Mouse (Mus musculus) embryonic facial prominence, embryonic 12.5 days (tissue): ENCODE results near the gene Ppm1j. TPM values are rescaled to one million over a fixed set of nuclear protein-coding genes. Genes with fewer than 3 reads are reported as not detected.
"Not testable (repeated sequence)": the region's sequence is repeated elsewhere in the genome, so short reads cannot be mapped to it uniquely, and the experiment has no call there.

Source experiments
- ATAC-seq: fragments of 200-750 bp; cut with Nextera tagmentation; 2 replicates; pipeline ENCODE4 v1.8.0; 2017; ENCODE audit not compliant: insufficient number of reproducible peaks, insufficient read depth, low FRiP score, low TSS enrichment
- H3K27ac ChIP-seq: fragments of 300-500 bp; sonication (generic); 2 replicates; pipeline ENCODE4 v1.5.1; 2016; ENCODE audit warnings: mild to moderate bottlenecking
- H3K27me3 ChIP-seq: fragments of 300-500 bp; sonication (generic); 2 replicates; pipeline ENCODE4 v1.6.1; 2016; ENCODE audit warnings: mild to moderate bottlenecking, moderate library complexity
- H3K36me3 ChIP-seq: fragments of 300-500 bp; sonication (generic); 2 replicates; pipeline ENCODE4 v1.6.1; 2016; ENCODE audit warnings: mild to moderate bottlenecking
- H3K4me1 ChIP-seq: fragments of 300-500 bp; sonication (generic); 2 replicates; pipeline ENCODE4 v1.6.1; 2016
- H3K4me2 ChIP-seq: fragments of 300-500 bp; sonication (generic); replicated peaks from 2 replicates; pipeline ENCODE4 v1.6.1; 2016; ENCODE audit warnings: mild to moderate bottlenecking, moderate library complexity
- H3K4me3 ChIP-seq: fragments of 300-500 bp; sonication (generic); 2 replicates; pipeline ENCODE4 v1.5.1; 2016; ENCODE audit warnings: mild to moderate bottlenecking
- H3K9ac ChIP-seq: fragments of 300-500 bp; sonication (generic); 2 replicates; pipeline ENCODE4 v1.6.1; 2016; ENCODE audit warnings: mild to moderate bottlenecking, moderate library complexity
- H3K9me3 ChIP-seq: fragments of 300-500 bp; sonication (generic); 2 replicates; pipeline ENCODE4 v1.6.1; 2016; ENCODE audit warnings: mild to moderate bottlenecking, moderate library complexity
- WGBS: fragments of 180-500 bp; shearing (Covaris S2); methylation state at CpG from one replicate; pipeline ENCODE4 v1.1.7; 2016; 5-methylcytosine and 5-hydroxymethylcytosine counted together
- polyA plus RNA-seq: library from polyadenylated mRNA; unstranded; fragments of >200 nt; fragmentation: Nextera tagmentation; extraction: Ambion mirVana; gene quantifications from 2 replicates; pipeline ENCODE4 v1.2.1, GENCODE M21; 2016

Gene Ppm1j
- 3.5 and 3.9 TPM in 2 replicates for polyA plus RNA-seq

GRCm38 (mm10) chr3:104780561-104781420 lies at the start of gene Ppm1j:
TSS of gene Ppm1j (plus strand) at chr3:104781056.
- H3K4me2 ChIP-seq = peak within 1 kb of the TSS; percentile 95
- WGBS = 1% methylated on average over 56 of the region's 56 CpGs
- H3K27me3 ChIP-seq = peaks cover 98% of the 10 kb centered on the region
- H3K9me3 ChIP-seq = no peaks in the 10 kb centered on the region
- peaks cover 14% of the 10 kb centered on the region for H3K4me1 ChIP-seq
- no peak within 1 kb of the TSS for H3K27ac ChIP-seq
- peak within 1 kb of the TSS; percentile 47 for H3K4me3 ChIP-seq
- no peaks in the 10 kb centered on the region for H3K36me3 ChIP-seq
- H3K9ac ChIP-seq = peak within 1 kb of the TSS; percentile 36
- peak; percentile 20; the same call in 1 of the 2 replicates for ATAC-seq

DNA sequence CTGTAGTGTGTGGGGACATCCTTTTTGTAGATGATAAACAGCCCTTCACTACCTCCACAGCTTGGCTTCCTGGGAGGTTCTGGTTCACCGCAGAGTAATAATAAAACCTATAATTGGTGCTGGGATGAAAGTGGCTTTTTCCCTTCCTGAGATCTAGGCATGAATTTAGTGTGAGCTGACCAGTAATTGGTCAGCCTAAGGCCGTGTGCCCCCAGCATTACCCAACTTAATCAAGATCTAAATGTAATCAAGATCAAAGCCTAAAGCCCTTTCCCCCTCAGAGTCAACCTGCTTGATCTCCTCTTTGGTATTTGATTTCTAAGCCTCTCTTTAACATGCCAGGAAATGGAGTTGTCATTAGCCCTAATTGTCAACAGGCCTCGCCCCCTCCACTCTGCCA lies 47.9 kb upstream of the Ppm1j start:
- no peaks in the 10 kb centered on the region for H3K4me1 ChIP-seq
- no peaks in the 10 kb centered on the region for H3K27me3 ChIP-seq
- no peak overlapping the region for H3K4me2 ChIP-seq
- no peak overlapping the region for H3K27ac ChIP-seq
- H3K9ac ChIP-seq = no peak overlapping the region
- H3K4me3 ChIP-seq = no peak overlapping the region
- no peaks in the 10 kb centered on the region for H3K36me3 ChIP-seq
- ATAC-seq = no peak
- WGBS = 34% methylated on average over 3 of the region's 3 CpGs
- H3K9me3 ChIP-seq = no peaks in the 10 kb centered on the region

- H3K4me2 ChIP-seq = no peak overlapping the region
- WGBS = 47% methylated on average over 7 of the region's 7 CpGs
- no peaks in the 10 kb centered on the region for H3K9me3 ChIP-seq
- H3K27ac ChIP-seq = no peak overlapping the region
- no peak overlapping the region for H3K9ac ChIP-seq
- no peaks in the 10 kb centered on the region for H3K27me3 ChIP-seq
- no peak for ATAC-seq
- no peaks in the 10 kb centered on the region for H3K36me3 ChIP-seq
- no peaks in the 10 kb centered on the region for H3K4me1 ChIP-seq
- no peak overlapping the region for H3K4me3 ChIP-seq
Measured at GRCm38 (mm10) chr3:104734654-104735053, 46.2 kb upstream of the Ppm1j start.

DNA sequence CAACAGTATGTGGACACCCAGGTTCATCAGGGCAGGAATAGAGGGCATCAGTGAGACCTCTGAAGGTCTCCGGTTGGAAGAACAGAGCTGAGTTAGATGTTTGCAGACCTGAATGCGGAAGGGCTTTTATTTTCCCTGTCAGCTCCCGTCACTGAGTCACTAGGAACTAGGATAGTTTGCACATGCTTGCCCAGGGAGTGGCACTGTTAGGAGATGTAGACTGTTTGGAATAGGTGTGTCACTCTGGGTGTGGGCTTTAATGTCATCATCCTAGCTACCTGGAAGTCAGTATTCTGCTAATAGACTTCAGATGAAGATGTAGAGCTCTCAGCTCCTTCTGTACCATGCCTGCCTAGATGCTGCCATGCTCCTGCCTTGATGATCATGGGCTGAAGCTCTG lies 38.9 kb upstream of the Ppm1j start:
- no peaks in the 10 kb centered on the region for H3K9me3 ChIP-seq
- no peak overlapping the region for H3K27ac ChIP-seq
- H3K4me3 ChIP-seq = no peak overlapping the region
- no peaks in the 10 kb centered on the region for H3K36me3 ChIP-seq
- no peaks in the 10 kb centered on the region for H3K27me3 ChIP-seq
- H3K9ac ChIP-seq = no peak overlapping the region
- no peak overlapping the region for H3K4me2 ChIP-seq
- no peaks in the 10 kb centered on the region for H3K4me1 ChIP-seq
- ATAC-seq = no peak
- 94% methylated on average over 3 of the region's 3 CpGs for WGBS

- no peaks in the 10 kb centered on the region for H3K36me3 ChIP-seq
- H3K4me1 ChIP-seq = no peaks in the 10 kb centered on the region
- no peak for ATAC-seq
- no peak overlapping the region for H3K27ac ChIP-seq
- no peaks in the 10 kb centered on the region for H3K27me3 ChIP-seq
- WGBS = 48% methylated on average over 1 of the region's 1 CpGs
- H3K4me2 ChIP-seq = no peak overlapping the region
- H3K4me3 ChIP-seq = no peak overlapping the region
- no peak overlapping the region for H3K9ac ChIP-seq
- H3K9me3 ChIP-seq = no peaks in the 10 kb centered on the region
Measured at GRCm38 (mm10) chr3:104743161-104743560, 37.7 kb upstream of the Ppm1j start.

DNA sequence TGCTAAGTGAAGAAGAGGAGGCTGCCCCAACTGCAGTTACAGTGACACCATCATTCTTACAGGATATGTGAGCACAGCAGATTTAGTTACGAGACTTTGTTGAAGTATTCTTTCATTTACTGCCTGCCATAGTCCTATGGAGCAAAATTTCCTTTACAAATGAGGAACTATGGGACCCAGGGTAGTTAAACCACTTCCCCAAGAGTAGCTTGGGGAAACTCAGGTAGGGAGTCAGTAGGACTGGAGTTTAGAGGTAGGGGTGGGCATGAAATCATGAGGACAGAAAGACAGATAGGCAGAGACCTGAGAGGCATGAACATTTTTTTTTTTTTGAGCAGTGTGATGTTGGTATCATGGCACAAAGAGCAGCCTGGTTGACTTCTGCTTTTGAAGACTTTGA lies 37.0 kb upstream of the Ppm1j start:
- no peaks in the 10 kb centered on the region for H3K9me3 ChIP-seq
- H3K27me3 ChIP-seq = no peaks in the 10 kb centered on the region
- no peaks in the 10 kb centered on the region for H3K4me1 ChIP-seq
- no peak overlapping the region for H3K27ac ChIP-seq
- WGBS = 78% methylated on average over 1 of the region's 1 CpGs
- no peak overlapping the region for H3K4me3 ChIP-seq
- ATAC-seq = no peak
- H3K9ac ChIP-seq = no peak overlapping the region
- no peak overlapping the region for H3K4me2 ChIP-seq
- no peaks in the 10 kb centered on the region for H3K36me3 ChIP-seq

- H3K4me2 ChIP-seq = peak overlapping the region; percentile 42
- WGBS = 14% methylated on average over 22 of the region's 25 CpGs
- not testable (repeated sequence) for H3K27me3 ChIP-seq, H3K4me1 ChIP-seq, ATAC-seq, H3K36me3 ChIP-seq, H3K27ac ChIP-seq, H3K9ac ChIP-seq, H3K9me3 ChIP-seq, H3K4me3 ChIP-seq
Measured at GRCm38 (mm10) chr3:104752845-104753244, 28.0 kb upstream of the Ppm1j start.

DNA sequence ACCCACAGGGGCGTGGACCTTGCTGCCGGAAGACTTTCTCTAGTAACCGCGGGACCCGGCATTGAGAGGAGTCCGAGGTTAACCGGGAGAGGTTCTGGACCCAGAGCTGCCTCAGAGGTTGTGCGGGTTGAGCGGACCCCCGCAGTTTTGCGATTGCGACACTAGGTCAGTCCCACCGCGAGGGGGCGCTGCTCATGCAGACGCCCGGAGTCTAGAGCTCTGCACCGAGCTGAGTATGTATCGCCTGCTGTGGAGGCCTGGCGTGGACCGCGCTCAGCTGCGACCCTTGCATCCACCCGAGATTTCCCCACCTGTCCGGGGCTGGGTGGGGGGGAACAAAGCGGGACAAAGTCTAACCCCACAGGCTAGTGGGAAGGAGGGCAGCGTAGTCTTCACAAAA lies 22.4 kb upstream of the Ppm1j start:
- no peak overlapping the region for H3K27ac ChIP-seq
- WGBS = 1% methylated on average over 27 of the region's 27 CpGs
- H3K4me3 ChIP-seq = peak overlapping the region; percentile 30
- H3K4me1 ChIP-seq = peaks cover 3% of the 10 kb centered on the region; the same call in 1 of the 2 replicates
- peak overlapping the region; percentile 51 for H3K9ac ChIP-seq
- ATAC-seq = peak; percentile 87
- H3K27me3 ChIP-seq = peaks cover 12% of the 10 kb centered on the region; the same call in 1 of the 2 replicates
- peak overlapping the region; percentile 52 for H3K4me2 ChIP-seq
- H3K36me3 ChIP-seq = no peaks in the 10 kb centered on the region
- H3K9me3 ChIP-seq = no peaks in the 10 kb centered on the region

DNA sequence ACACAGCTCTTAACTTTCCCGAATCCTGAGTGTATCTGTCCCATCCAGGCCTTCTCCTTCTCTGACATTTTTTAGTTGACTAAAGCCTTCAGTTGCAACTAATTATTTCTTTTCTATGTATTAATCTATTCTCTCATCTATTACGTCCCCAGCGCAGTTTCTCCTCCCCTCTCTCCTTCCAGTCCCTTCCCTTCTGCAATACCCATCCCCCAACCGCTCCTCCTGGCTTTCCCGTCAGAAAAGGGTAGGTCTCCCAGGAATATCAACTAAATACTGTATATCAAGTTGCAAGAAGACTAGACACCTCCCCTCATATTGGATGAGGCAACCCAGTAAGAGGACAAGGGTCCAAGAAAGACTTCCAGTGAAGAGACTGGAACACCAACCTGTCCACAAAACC lies 22.0 kb upstream of the Ppm1j start:
- Histone ChIP-seq H3K4me1 (peaks cover 3% of the 10 kb centered on the region; the same call in 1 of the 2 replicates), H3K4me2 (peak overlapping the region; percentile 52), H3K9me3 (no peaks in the 10 kb centered on the region), H3K4me3 (peak overlapping the region; percentile 30), H3K36me3 (no peaks in the 10 kb centered on the region), H3K27ac (no peak overlapping the region), H3K9ac (peak overlapping the region; percentile 51; the same call in 1 of the 2 replicates), H3K27me3 (peaks cover 9% of the 10 kb centered on the region; the same call in 1 of the 2 replicates)
- 5% methylated on average over 5 of the region's 5 CpGs for WGBS
- ATAC-seq = no peak

DNA sequence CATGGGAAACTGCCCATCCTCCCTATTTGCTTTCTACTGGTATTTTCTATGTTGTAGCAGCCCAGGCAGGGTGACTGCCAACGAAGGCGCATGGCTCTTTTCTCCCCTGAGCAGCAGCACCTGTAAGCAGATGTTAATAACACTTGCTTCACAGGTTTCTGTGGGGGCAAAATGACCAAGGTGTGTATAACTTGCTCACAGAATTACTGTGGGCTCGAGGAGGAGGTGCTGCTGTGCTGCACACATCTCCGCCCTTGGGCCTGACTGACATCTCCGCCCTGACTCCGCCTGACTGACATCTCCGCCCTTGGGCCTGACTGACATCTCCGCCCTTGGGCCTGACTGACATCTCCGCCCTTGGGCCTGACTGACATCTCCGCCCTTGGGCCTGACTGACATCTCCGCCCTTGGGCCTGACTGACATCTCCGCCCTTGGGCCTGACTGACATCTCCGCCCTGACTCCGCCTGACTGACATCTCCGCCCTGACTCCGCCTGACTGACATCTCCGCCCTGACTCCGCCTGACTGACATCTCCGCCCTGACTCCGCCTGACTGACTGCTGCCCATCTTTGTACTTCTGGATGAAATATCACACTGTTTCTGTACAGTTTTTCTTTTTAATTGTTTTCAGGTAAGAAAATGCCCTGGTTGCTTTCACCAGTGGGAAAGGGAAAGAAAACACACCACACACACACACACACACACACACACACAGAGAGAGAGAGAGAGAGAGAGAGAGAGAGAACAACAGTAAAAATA lies 18.6 kb upstream of the Ppm1j start:
- not testable (repeated sequence) for H3K27me3 ChIP-seq, H3K4me2 ChIP-seq, H3K9ac ChIP-seq, H3K27ac ChIP-seq, H3K4me3 ChIP-seq, ATAC-seq, H3K4me1 ChIP-seq, H3K36me3 ChIP-seq, H3K9me3 ChIP-seq
- 22% methylated on average over 20 of the region's 20 CpGs for WGBS

- Histone ChIP-seq H3K9me3 (no peaks in the 10 kb centered on the region), H3K9ac (no peak overlapping the region), H3K4me1 (peaks cover 3% of the 10 kb centered on the region; the same call in 1 of the 2 replicates), H3K27ac (no peak overlapping the region), H3K27me3 (0 out of 2 replicates have a peak, but pooled peaks cover 7% of the 10 kb centered on the region), H3K36me3 (no peaks in the 10 kb centered on the region), H3K4me3 (no peak overlapping the region), H3K4me2 (no peak overlapping the region)
- no peak for ATAC-seq
- WGBS = 27% methylated on average over 4 of the region's 4 CpGs
Measured at GRCm38 (mm10) chr3:104765021-104765420, 15.8 kb upstream of the Ppm1j start.

GRCm38 (mm10) chr3:104767141-104767540 lies 13.7 kb upstream of the Ppm1j start:
- 58% methylated on average over 2 of the region's 2 CpGs for WGBS
- no peak overlapping the region for H3K9ac ChIP-seq
- H3K4me2 ChIP-seq = no peak overlapping the region
- no peak overlapping the region for H3K4me3 ChIP-seq
- no peaks in the 10 kb centered on the region for H3K27me3 ChIP-seq
- peaks cover 12% of the 10 kb centered on the region; the same call in 1 of the 2 replicates for H3K4me1 ChIP-seq
- no peak for ATAC-seq
- no peaks in the 10 kb centered on the region for H3K36me3 ChIP-seq
- no peak overlapping the region for H3K27ac ChIP-seq
- H3K9me3 ChIP-seq = no peaks in the 10 kb centered on the region
